Mouse (Mus musculus) brain, adult 2 months (tissue): ENCODE data around the gene Gsta3.
"Not testable (repeated sequence)": the region's sequence is repeated elsewhere in the genome, so short reads cannot be mapped to it uniquely, and the experiment has no call there.

Experiments used
- DNase-seq: peaks from one replicate; pipeline ENCODE4 v3.0.0; 2011; ENCODE audit warnings: low read depth, low spot score

Gene Gsta3

GRCm38 (mm10) chr1:21253303-21253650 is 12.9 kb downstream of the Gsta3 start:
- no peak for DNase-seq

GRCm38 (mm10) chr1:21253856-21254255 is 13.5 kb downstream of the Gsta3 start:
- no peak for DNase-seq

- no peak for DNase-seq
Measured at GRCm38 (mm10) chr1:21255625-21256345, 15.4 kb downstream of the Gsta3 start.

- DNase-seq: no peak
Measured at GRCm38 (mm10) chr1:21256391-21256790, 16.0 kb downstream of the Gsta3 start.

GRCm38 (mm10) chr1:21256871-21257270 is 16.5 kb downstream of the Gsta3 start:
- no peak for DNase-seq

- not testable (repeated sequence) for DNase-seq
Measured at GRCm38 (mm10) chr1:21259981-21260380, 19.6 kb downstream of the Gsta3 start.

- no peak for DNase-seq
Measured at GRCm38 (mm10) chr1:21262401-21262800, 22.0 kb downstream of the Gsta3 start.

GRCm38 (mm10) chr1:21263986-21264385 is 23.6 kb downstream of the Gsta3 start:
- no peak for DNase-seq

GRCm38 (mm10) chr1:21264747-21265146 is 24.4 kb downstream of the Gsta3 start:
- no peak for DNase-seq

- no peak for DNase-seq
Measured at GRCm38 (mm10) chr1:21266766-21267165, 26.4 kb downstream of the Gsta3 start.

GRCm38 (mm10) chr1:21267466-21267865 is 27.1 kb downstream of the Gsta3 start:
- not testable (repeated sequence) for DNase-seq

- DNase-seq: peak; percentile 81
Measured at GRCm38 (mm10) chr1:21271343-21272055, 31.1 kb downstream of the Gsta3 start.

GRCm38 (mm10) chr1:21272056-21272431 is 31.7 kb downstream of the Gsta3 start:
- peak; percentile 10 for DNase-seq

- DNase-seq: no peak
Measured at GRCm38 (mm10) chr1:21273091-21273490, 32.7 kb downstream of the Gsta3 start.

- DNase-seq: peak; percentile 10
Measured at GRCm38 (mm10) chr1:21274437-21275040, 34.1 kb downstream of the Gsta3 start.

GRCm38 (mm10) chr1:21275366-21275765 is 35.0 kb downstream of the Gsta3 start:
- DNase-seq: not testable (repeated sequence)

GRCm38 (mm10) chr1:21276158-21276557 is 35.8 kb downstream of the Gsta3 start:
- DNase-seq: not testable (repeated sequence)

GRCm38 (mm10) chr1:21280306-21280705 is 39.9 kb downstream of the Gsta3 start:
- no peak for DNase-seq

GRCm38 (mm10) chr1:21284644-21285043 is 44.3 kb downstream of the Gsta3 start:
- not testable (repeated sequence) for DNase-seq

GRCm38 (mm10) chr1:21291394-21291793 is 51.0 kb downstream of the Gsta3 start:
- DNase-seq: no peak

GRCm38 (mm10) chr1:21292590-21292989 is 52.2 kb downstream of the Gsta3 start:
- DNase-seq: no peak

GRCm38 (mm10) chr1:21296169-21296568 is 55.8 kb downstream of the Gsta3 start:
- DNase-seq: no peak

GRCm38 (mm10) chr1:21298114-21298513 is 57.7 kb downstream of the Gsta3 start:
- no peak for DNase-seq
